Mouse (Mus musculus) heart, embryonic 16.5 days (tissue): ENCODE data around the gene Arid2. TPM values are rescaled to one million over a fixed set of nuclear protein-coding genes. Genes with fewer than 3 reads are reported as not detected.
A peak's percentile ranks its signal among the peaks of the same experiment; 100 is the strongest.

ENCODE experiments used
- ATAC-seq: fragments of 200-750 bp; cut with Nextera tagmentation; replicated peaks from 2 replicates; pipeline ENCODE4 v1.8.0; 2017; ENCODE audit warnings: moderate number of reproducible peaks; ENCODE audit not compliant: insufficient read depth, low FRiP score; ENCODE audit errors: extremely low read depth
- H3K27ac ChIP-seq: fragments of 300-500 bp; sonication (generic); 2 replicates; pipeline ENCODE4 v1.5.1; 2014; ENCODE audit warnings: mild to moderate bottlenecking, low read length, control low read depth, moderate library complexity
- H3K27me3 ChIP-seq: fragments of 300-500 bp; sonication (generic); 2 replicates; pipeline ENCODE4 v1.6.1; 2014; ENCODE audit warnings: low read length, mixed read lengths; ENCODE audit not compliant: control insufficient read depth, insufficient read depth
- H3K36me3 ChIP-seq: fragments of 300-500 bp; sonication (generic); 2 replicates; pipeline ENCODE4 v1.6.1; 2014; ENCODE audit not compliant: control insufficient read depth, insufficient read depth
- H3K4me1 ChIP-seq: fragments of 300-500 bp; sonication (generic); 2 replicates; pipeline ENCODE4 v1.6.1; 2014; ENCODE audit warnings: low read length, mixed read lengths; ENCODE audit not compliant: control insufficient read depth, insufficient read depth
- H3K4me2 ChIP-seq: fragments of 300-500 bp; sonication (generic); 2 replicates; pipeline ENCODE4 v1.6.1; 2014; ENCODE audit warnings: low read depth, mild to moderate bottlenecking, control low read depth, low read length
- H3K4me3 ChIP-seq: fragments of 300-500 bp; sonication (generic); 2 replicates; pipeline ENCODE4 v1.5.1; 2014; ENCODE audit warnings: mild to moderate bottlenecking, control low read depth, low read length
- H3K9ac ChIP-seq: fragments of 300-500 bp; sonication (generic); 2 replicates; pipeline ENCODE4 v1.6.1; 2014; ENCODE audit warnings: low read length, control low read depth
- H3K9me3 ChIP-seq: fragments of 300-500 bp; sonication (generic); replicated peaks from 2 replicates; pipeline ENCODE4 v1.6.1; 2016; ENCODE audit warnings: low read length; ENCODE audit not compliant: control insufficient read depth
- WGBS: fragments of 180-500 bp; shearing (Covaris S2); extraction: QIAGEN DNeasy Blood & Tissue Kit; methylation state at CpG from one replicate; pipeline ENCODE4 v1.1.7; 2014; 5-methylcytosine and 5-hydroxymethylcytosine counted together
- polyA plus RNA-seq: library from polyadenylated mRNA; unstranded; fragments of >200 nt; fragmentation: Nextera tagmentation; extraction: Ambion mirVana; gene quantifications from 2 replicates; pipeline ENCODE4 v1.2.1, GENCODE M21; 2015

Arid2 gene
- polyA plus RNA-seq, 1 experiment from 2014 or later: 14.0 TPM

- Histone ChIP-seq H3K4me2 (no peak overlapping the region), H3K9ac (no peak overlapping the region), H3K4me1 (peaks cover 22% of the 10 kb centered on the region), H3K27ac (no peak overlapping the region), H3K9me3 (peaks cover 9% of the 10 kb centered on the region), H3K27me3 (no peaks in the 10 kb centered on the region), H3K36me3 (peaks cover 20% of the 10 kb centered on the region), H3K4me3 (no peak overlapping the region)
- WGBS: 83% methylated on average over 9 of the region's 9 CpGs
- ATAC-seq: no peak
Observed at GRCm38 (mm10) chr15:96268610-96269009, 18.7 kb upstream of the Arid2 start.

DNA sequence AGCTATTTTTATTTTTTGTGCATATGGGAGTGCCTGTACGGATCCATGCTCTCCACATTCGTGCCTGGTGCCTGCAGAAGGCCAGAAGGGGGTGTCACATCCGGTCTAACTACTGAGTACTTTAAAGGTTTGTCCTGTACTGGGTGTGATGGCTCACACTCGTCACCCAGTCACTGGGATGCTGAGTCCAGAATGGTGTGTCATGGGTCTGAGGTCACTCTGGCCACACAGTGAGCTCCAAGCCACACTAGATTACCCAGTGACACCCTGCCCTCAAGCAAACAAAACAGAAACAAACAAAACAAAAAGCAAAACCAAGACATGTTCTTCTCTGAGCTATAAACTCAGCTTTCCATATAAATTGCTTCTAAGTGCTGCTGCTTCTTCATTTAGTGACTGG lies 17.9 kb upstream of the Arid2 start:
- ATAC-seq: no peak; the same call in 1 of the 2 replicates
- Histone ChIP-seq H3K27me3 (no peaks in the 10 kb centered on the region), H3K9ac (no peak overlapping the region), H3K36me3 (peaks cover 20% of the 10 kb centered on the region), H3K4me3 (no peak overlapping the region), H3K4me2 (no peak overlapping the region), H3K4me1 (peaks cover 26% of the 10 kb centered on the region), H3K9me3 (peaks cover 9% of the 10 kb centered on the region), H3K27ac (no peak overlapping the region)
- 80% methylated on average over 4 of the region's 4 CpGs for WGBS

- Histone ChIP-seq H3K4me2 (no peak overlapping the region), H3K4me3 (no peak overlapping the region), H3K4me1 (peaks cover 30% of the 10 kb centered on the region), H3K27ac (no peak overlapping the region), H3K27me3 (no peaks in the 10 kb centered on the region), H3K9ac (no peak overlapping the region), H3K9me3 (peaks cover 7% of the 10 kb centered on the region), H3K36me3 (peaks cover 20% of the 10 kb centered on the region)
- no peak; the same call in 1 of the 2 replicates for ATAC-seq
- 77% methylated on average over 10 of the region's 10 CpGs for WGBS
Observed at GRCm38 (mm10) chr15:96270272-96270880, 16.9 kb upstream of the Arid2 start.

DNA sequence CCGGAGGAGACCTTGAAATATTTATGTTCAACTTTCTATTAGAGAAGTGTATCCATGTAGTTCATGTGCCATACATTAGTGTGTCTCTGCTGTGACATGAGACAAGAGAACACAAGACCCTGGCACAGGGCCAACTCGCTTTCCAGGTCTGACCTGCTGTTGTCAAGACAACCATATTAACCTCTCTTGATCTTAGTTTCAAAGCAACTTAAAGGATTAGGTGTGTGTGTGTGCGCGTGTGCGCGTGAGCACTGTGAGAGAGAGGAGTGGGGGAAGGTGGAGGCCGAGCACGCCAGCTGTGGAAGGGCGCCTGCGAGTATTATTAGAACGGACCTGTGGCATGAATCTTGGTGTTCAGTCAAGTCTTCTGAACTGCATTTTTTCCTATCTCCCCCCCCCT lies 15.0 kb upstream of the Arid2 start:
- Histone ChIP-seq H3K4me2 (peak overlapping the region; percentile 17; the same call in 1 of the 2 replicates), H3K4me1 (peaks cover 37% of the 10 kb centered on the region)

DNA sequence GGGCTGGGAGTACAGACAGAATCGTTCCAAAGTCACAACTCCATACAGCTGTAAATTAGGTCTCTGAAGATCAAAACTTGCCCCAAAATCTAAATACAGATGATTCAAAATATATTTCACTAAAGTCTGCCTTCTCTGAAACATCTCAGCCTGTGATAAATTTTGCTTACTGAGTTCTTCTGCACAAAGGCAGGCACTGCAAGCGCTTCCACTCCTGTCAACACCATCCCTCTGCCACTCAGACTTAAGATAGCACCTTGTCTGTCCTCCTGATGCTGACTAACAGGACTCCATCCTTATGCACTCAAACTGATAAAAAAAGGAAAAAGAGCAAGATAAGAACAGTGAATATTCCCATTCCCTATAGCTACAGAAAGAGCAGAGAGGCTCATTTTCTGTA lies 13.0 kb upstream of the Arid2 start:
- peaks cover 40% of the 10 kb centered on the region for H3K4me1 ChIP-seq
- H3K27me3 ChIP-seq: no peaks in the 10 kb centered on the region
- H3K9me3 ChIP-seq: no peaks in the 10 kb centered on the region
- peaks cover 11% of the 10 kb centered on the region for H3K36me3 ChIP-seq
- no peak overlapping the region for H3K27ac ChIP-seq
- WGBS: 42% methylated on average over 2 of the region's 2 CpGs
- H3K4me3 ChIP-seq: no peak overlapping the region
- no peak overlapping the region for H3K9ac ChIP-seq
- ATAC-seq: no peak
- no peak overlapping the region for H3K4me2 ChIP-seq

More for the DNA sequence above, 15.0 kb upstream of the Arid2 start:
- Histone ChIP-seq H3K27ac (peak overlapping the region; percentile 44; the same call in 1 of the 2 replicates), H3K9ac (no peak overlapping the region), H3K9me3 (no peaks in the 10 kb centered on the region; the same call in 1 of the 2 replicates), H3K36me3 (peaks cover 12% of the 10 kb centered on the region), H3K4me3 (no peak overlapping the region), H3K27me3 (no peaks in the 10 kb centered on the region)
- WGBS: 61% methylated on average over 11 of the region's 11 CpGs
- no peak; the same call in 1 of the 2 replicates for ATAC-seq

DNA sequence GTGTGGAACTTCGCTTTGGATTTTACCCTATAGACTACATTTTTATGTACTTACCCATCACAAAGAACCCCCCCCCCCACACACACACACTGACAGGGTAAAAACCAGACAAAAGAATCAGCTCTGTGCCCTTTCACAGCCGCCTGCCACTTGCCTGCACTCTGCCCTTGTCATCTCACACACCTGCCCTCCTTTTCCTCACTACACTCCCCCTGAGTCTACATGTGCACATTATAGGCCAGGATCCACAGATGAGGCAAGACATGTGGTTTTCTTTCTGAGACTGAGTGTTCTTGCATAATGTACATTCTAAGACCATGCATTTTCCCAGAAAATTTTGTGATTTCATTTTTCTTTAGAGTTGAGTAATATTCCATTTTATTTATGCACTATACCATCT lies 12.1 kb upstream of the Arid2 start:
- Histone ChIP-seq H3K4me2 (no peak overlapping the region), H3K4me3 (no peak overlapping the region), H3K9ac (no peak overlapping the region), H3K36me3 (peaks cover 20% of the 10 kb centered on the region), H3K27ac (no peak overlapping the region), H3K9me3 (0 out of 2 replicates have a peak, but pooled peaks cover 2% of the 10 kb centered on the region), H3K27me3 (no peaks in the 10 kb centered on the region), H3K4me1 (peaks cover 42% of the 10 kb centered on the region)
- ATAC-seq: no peak
- 73% methylated on average over 2 of the region's 2 CpGs for WGBS

DNA sequence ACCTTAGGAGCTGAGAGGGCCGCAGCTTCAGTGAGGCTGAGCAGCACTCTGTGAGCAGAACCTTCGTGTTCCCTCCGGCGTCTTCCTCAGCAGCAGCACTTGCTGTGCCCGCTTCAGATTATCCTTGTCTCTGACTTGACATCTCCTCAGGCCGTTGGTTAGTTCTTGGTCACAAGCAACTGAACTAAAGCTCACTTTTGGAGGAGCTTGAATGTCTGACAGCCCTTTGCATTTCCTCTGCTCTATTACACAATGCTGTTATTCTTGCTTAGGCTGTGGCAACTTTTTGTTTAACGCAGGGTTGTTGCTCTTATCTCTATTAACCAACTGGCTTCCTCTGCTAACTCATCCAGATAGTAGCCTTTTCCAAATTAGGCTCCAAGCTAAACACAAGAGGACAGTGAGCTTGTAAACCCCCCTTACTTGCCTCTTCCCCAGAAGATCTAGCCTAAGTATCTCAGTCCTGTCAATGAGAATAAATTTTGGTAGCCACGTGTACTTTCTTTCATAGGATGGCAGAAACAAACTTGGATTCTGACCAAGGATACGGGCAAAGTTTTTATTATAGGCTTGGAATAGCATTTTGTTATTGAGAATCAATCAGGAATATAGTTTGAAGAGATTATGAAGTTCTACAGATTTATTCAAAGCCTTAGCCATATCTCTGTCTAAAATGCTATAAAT lies 11.4 kb upstream of the Arid2 start:
- Histone ChIP-seq H3K27ac (peak overlapping the region; percentile 27; the same call in 1 of the 2 replicates), H3K36me3 (peaks cover 26% of the 10 kb centered on the region), H3K4me3 (no peak overlapping the region), H3K9me3 (0 out of 2 replicates have a peak, but pooled peaks cover 5% of the 10 kb centered on the region), H3K4me1 (peaks cover 45% of the 10 kb centered on the region), H3K27me3 (no peaks in the 10 kb centered on the region), H3K4me2 (no peak overlapping the region), H3K9ac (no peak overlapping the region)
- 60% methylated on average over 9 of the region's 9 CpGs for WGBS
- no peak for ATAC-seq

GRCm38 (mm10) chr15:96277061-96277460 lies 10.3 kb upstream of the Arid2 start:
- H3K4me1 ChIP-seq: peaks cover 43% of the 10 kb centered on the region
- no peak overlapping the region for H3K4me2 ChIP-seq
- 52% methylated on average over 4 of the region's 4 CpGs for WGBS
- H3K36me3 ChIP-seq: peaks cover 28% of the 10 kb centered on the region
- ATAC-seq: no peak
- no peak overlapping the region for H3K4me3 ChIP-seq
- no peak overlapping the region for H3K9ac ChIP-seq
- no peaks in the 10 kb centered on the region for H3K27me3 ChIP-seq
- 0 out of 2 replicates have a peak, but pooled peaks cover 5% of the 10 kb centered on the region for H3K9me3 ChIP-seq
- H3K27ac ChIP-seq: no peak overlapping the region

DNA sequence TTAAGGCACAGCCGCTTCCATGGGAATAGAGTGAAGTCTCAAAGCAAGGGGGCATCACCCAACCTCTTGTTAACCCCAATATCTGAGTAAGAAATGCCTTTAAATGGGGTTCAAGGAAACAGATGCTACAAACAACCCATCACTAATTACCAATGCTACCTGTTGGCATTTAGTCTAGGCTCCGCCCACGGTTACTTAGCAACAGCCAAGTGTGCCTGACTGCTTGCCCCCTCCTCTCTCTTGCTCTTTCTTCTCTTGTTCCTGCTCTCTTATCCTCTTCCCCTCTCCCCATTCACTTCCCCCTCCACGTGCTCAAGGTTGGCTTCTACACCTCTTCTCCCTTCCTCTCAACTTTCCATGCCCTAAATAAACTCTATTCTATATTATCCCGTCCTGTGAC lies 6.1 kb upstream of the Arid2 start:
- 81% methylated on average over 5 of the region's 5 CpGs for WGBS
- 0 out of 2 replicates have a peak, but pooled peaks cover 5% of the 10 kb centered on the region for H3K9me3 ChIP-seq
- H3K4me3 ChIP-seq: no peak overlapping the region
- no peak overlapping the region for H3K9ac ChIP-seq
- no peak overlapping the region for H3K4me2 ChIP-seq
- H3K4me1 ChIP-seq: peaks cover 29% of the 10 kb centered on the region
- H3K27me3 ChIP-seq: no peaks in the 10 kb centered on the region
- no peak for ATAC-seq
- H3K27ac ChIP-seq: no peak overlapping the region
- peaks cover 28% of the 10 kb centered on the region for H3K36me3 ChIP-seq
